Mouse (Mus musculus) left cerebral cortex, postnatal 10 days (tissue): ENCODE measurements at regions not wholly inside any gene's neighbourhood (a gene's known extent, or its start where the extent isn't known, plus 50 kb on each side); places are given as distances from the start of the nearest gene placed in this dataset.

ENCODE experiments used
- DNase-seq, 2 experiments: peaks; one replicate each; pipeline ENCODE4 v3.0.0; 2021 to 2022; ENCODE audit warnings: low spot score in 2 of 2, mixed read lengths in 1 of 2; ENCODE audit errors: extremely low spot score in 1 of 2
- intact Hi-C: fragments of 180-260 bp; cut with DNase I; formaldehyde crosslinking; loops from one replicate; pipeline ENCODE4 v1.15.1; 2025

- intact Hi-C loops, result no loop called here
These were observed 110.4 kb upstream of the Nxt1 start for GRCm38 (mm10) chr2:148562041-148562440.

GRCm38 (mm10) chr2:148560013-148560773 is 112.2 kb upstream of the Nxt1 start:
- DNase-seq, result no peak
- intact Hi-C loops, result no loop called here

More at GRCm38 (mm10) chr2:148562041-148562440, 110.4 kb upstream of the Nxt1 start:
- no peak for DNase-seq

GRCm38 (mm10) chr2:148559376-148559775 is 113.0 kb upstream of the Nxt1 start:
- intact Hi-C loops, result no loop called here
- no peak for DNase-seq

- intact Hi-C loops, result no loop called here
- DNase-seq, result no peak
These were observed 114.0 kb upstream of the Nxt1 start for GRCm38 (mm10) chr2:148558365-148558764.

- intact Hi-C loops, result no loop called here
These were observed 107.8 kb upstream of the Cd93 start for GRCm38 (mm10) chr2:148551207-148551606.

GRCm38 (mm10) chr2:148549618-148550017 is 106.3 kb upstream of the Cd93 start:
- no peak for DNase-seq
- intact Hi-C loops, result no loop called here

More at GRCm38 (mm10) chr2:148551207-148551606, 107.8 kb upstream of the Cd93 start:
- DNase-seq, result no peak

GRCm38 (mm10) chr2:148542340-148542739 is 99.0 kb upstream of the Cd93 start:
- no peak for DNase-seq

GRCm38 (mm10) chr2:148537914-148538510 is 94.6 kb upstream of the Cd93 start:
- intact Hi-C loops, result loop anchor here (5.0 kb wide), 1 partner anchor 416 kb away; no protein-coding TSS in a partner anchor
- DNase-seq, result no peak

More at GRCm38 (mm10) chr2:148542340-148542739, 99.0 kb upstream of the Cd93 start:
- intact Hi-C loops, result no loop called here

- intact Hi-C loops, result loop anchor here (5.0 kb wide), 1 partner anchor 415 kb away; no protein-coding TSS in a partner anchor
- DNase-seq, result no peak
These were observed 93.9 kb upstream of the Cd93 start for GRCm38 (mm10) chr2:148537251-148537650.

- intact Hi-C loops, result loop anchor here (5.0 kb wide), 1 partner anchor 414 kb away; no protein-coding TSS in a partner anchor
- no peak for DNase-seq
These were observed 93.2 kb upstream of the Cd93 start for GRCm38 (mm10) chr2:148536608-148537007.

GRCm38 (mm10) chr2:148535562-148536180 is 92.3 kb upstream of the Cd93 start:
- intact Hi-C loops, result loop anchor here (5.0 kb wide), 1 partner anchor 413 kb away; no protein-coding TSS in a partner anchor
- DNase-seq, result peak in 1 of 2 experiments; percentile 60

- no peak for DNase-seq
- intact Hi-C loops, result no loop called here
These were observed 88.7 kb upstream of the Cd93 start for GRCm38 (mm10) chr2:148532051-148532450.

- DNase-seq, result no peak
- intact Hi-C loops, result no loop called here
These were observed 87.2 kb upstream of the Cd93 start for GRCm38 (mm10) chr2:148530546-148530945.

GRCm38 (mm10) chr2:148529900-148530299 is 86.5 kb upstream of the Cd93 start:
- intact Hi-C loops, result no loop called here
- DNase-seq, result no peak

GRCm38 (mm10) chr2:148527755-148528154 is 84.4 kb upstream of the Cd93 start:
- intact Hi-C loops, result no loop called here
- no peak for DNase-seq

- no peak for DNase-seq
- intact Hi-C loops, result no loop called here
These were observed 82.1 kb upstream of the Cd93 start for GRCm38 (mm10) chr2:148525496-148525895.

GRCm38 (mm10) chr2:148523401-148523800 is 80.0 kb upstream of the Cd93 start:
- intact Hi-C loops, result no loop called here
- DNase-seq, result no peak

GRCm38 (mm10) chr2:148522936-148523335 is 79.6 kb upstream of the Cd93 start:
- intact Hi-C loops, result no loop called here
- no peak for DNase-seq

- DNase-seq, result no peak
- intact Hi-C loops, result no loop called here
These were observed 78.7 kb upstream of the Cd93 start for GRCm38 (mm10) chr2:148521966-148522575.
